Mouse (Mus musculus): ENCODE measurements around the gene Hrk.

Gene Hrk

GRCm38 (mm10) chr5:118230071-118230611 is 65.7 kb downstream of the Hrk start:
- no peak for DNase-seq

- no peak for DNase-seq
These were observed 72.4 kb downstream of the Hrk start for GRCm38 (mm10) chr5:118236891-118237290.

Data from heart, adult 11 months (tissue).